Mouse (Mus musculus): ENCODE data around the gene Bcl2a1b. TPM values are rescaled to one million over a fixed set of nuclear protein-coding genes. Genes with fewer than 3 reads are reported as not detected.
"Not testable (repeated sequence)": the region's sequence is repeated elsewhere in the genome, so short reads cannot be mapped to it uniquely, and the experiment has no call there.

Bcl2a1b gene
- 0.32 and 0.80 TPM in 2 replicates for total RNA-seq (2012; rRNA removed)

DNA sequence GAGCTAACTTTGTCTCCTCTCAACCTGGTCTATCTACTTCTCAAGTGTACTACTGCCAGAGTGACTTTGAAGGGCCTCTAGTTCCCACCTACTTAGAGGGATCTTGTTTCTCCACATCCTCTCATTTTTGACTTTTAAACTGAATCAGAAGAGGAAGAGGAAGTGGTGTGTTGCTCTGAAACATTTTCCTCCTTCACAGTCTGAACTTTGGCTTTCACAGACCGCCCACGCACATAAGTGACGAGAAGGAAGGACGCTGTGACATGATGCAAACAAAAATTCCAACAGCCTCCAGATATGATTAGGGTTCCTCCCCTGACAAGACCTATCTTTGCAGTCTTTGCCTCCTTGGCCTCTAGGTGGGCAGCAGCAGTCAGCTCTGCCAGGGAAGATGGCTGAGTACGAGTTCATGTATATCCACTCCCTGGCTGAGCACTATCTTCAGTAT lies at the start of gene Bcl2a1b, which contains the start of gene Gm29094:
Bcl2a1b (plus strand) TSS at position 241 of the 448 bp plus-strand sequence.
Gm29094 (plus strand) TSS at position 411 of the 448 bp plus-strand sequence.
- H3K9me3 ChIP-seq (ENCODE audit: control insufficient read depth, insufficient read depth, low read depth, low read length); H3K4me1 ChIP-seq (ENCODE audit: control insufficient read depth in 2 of 2, insufficient read depth in 2 of 2, low read length in 2 of 2, poor library complexity in 1 of 2); DNase-seq (ENCODE audit: low read depth, low spot score); H3K4me3 ChIP-seq (ENCODE audit: insufficient read depth in 1 of 2, low read depth in 1 of 2, low read length in 2 of 2, poor library complexity in 1 of 2, severe bottlenecking in 1 of 2); H3K27ac ChIP-seq (ENCODE audit: insufficient read depth, low read depth, low read length, poor library complexity, severe bottlenecking); in situ Hi-C loops (cut with MboI; ENCODE audit: low sequenced_read_pairs in 2 of 2, unreplicated experiment in 2 of 2); H3K36me3 ChIP-seq (ENCODE audit: control insufficient read depth, insufficient read depth, low read length, poor library complexity, severe bottlenecking); H3K9ac ChIP-seq (ENCODE audit: insufficient read depth, low read depth, low read length, poor library complexity, severe bottlenecking): not testable (repeated sequence)

DNA sequence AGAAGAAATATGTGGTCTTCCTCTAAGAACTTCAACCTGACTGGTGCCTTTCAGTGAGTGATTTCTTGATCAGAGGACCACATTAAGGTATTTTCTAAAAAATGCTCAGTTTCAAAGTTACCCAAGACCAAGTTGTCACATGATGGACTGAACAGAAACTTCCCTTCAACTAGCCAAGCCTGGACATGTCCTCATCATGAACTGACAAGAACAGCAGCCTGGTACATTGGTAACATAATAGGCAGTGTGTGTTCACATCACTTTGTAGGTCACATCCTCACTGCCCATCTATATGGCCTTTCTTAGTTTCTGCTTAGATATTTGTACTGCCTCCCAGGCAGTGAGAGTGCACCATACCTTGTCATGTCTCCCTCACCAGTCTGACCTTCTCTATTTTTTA lies 26.5 kb upstream of the Bcl2a1b start:
- H3K27ac ChIP-seq (ENCODE audit: insufficient read depth, low read depth, low read length, poor library complexity, severe bottlenecking); H3K36me3 ChIP-seq (ENCODE audit: control insufficient read depth, insufficient read depth, low read length, poor library complexity, severe bottlenecking); in situ Hi-C loops (cut with MboI; ENCODE audit: low sequenced_read_pairs in 2 of 2, unreplicated experiment in 2 of 2): not testable (repeated sequence)

DNA sequence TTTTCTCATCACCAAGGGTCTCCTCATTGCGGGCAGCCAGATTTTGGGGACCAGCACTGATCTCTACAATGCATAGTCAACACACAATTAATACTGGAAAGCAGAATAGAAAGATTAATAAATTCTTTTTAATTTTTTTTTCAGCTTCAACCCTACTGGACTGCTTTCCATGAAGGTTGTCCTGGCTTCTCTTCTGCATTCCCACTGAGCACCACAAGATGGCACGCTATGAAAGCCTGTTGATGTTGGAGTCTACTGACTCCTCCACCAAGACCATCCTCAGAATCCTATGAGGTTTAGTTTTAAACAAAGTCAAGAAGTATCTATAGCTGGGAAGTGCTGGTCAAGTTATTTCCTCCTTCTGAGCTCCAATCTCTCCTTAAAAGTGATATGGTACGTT lies 20.2 kb upstream of the Bcl2a1b start:
- H3K27ac ChIP-seq (ENCODE audit: insufficient read depth, low read depth, low read length, poor library complexity, severe bottlenecking); H3K4me1 ChIP-seq (ENCODE audit: control insufficient read depth in 2 of 2, insufficient read depth in 2 of 2, low read length in 2 of 2, poor library complexity in 1 of 2); H3K9me3 ChIP-seq (ENCODE audit: control insufficient read depth, insufficient read depth, low read depth, low read length); in situ Hi-C loops (cut with MboI; ENCODE audit: low sequenced_read_pairs in 2 of 2, unreplicated experiment in 2 of 2); DNase-seq (ENCODE audit: low read depth, low spot score); H3K36me3 ChIP-seq (ENCODE audit: control insufficient read depth, insufficient read depth, low read length, poor library complexity, severe bottlenecking); H3K9ac ChIP-seq (ENCODE audit: insufficient read depth, low read depth, low read length, poor library complexity, severe bottlenecking); H3K4me3 ChIP-seq (ENCODE audit: insufficient read depth in 1 of 2, low read depth in 1 of 2, low read length in 2 of 2, poor library complexity in 1 of 2, severe bottlenecking in 1 of 2): not testable (repeated sequence)

More for the DNA sequence above, 26.5 kb upstream of the Bcl2a1b start:
- not testable (repeated sequence) for DNase-seq (ENCODE audit: low read depth, low spot score); H3K9me3 ChIP-seq (ENCODE audit: control insufficient read depth, insufficient read depth, low read depth, low read length); H3K4me3 ChIP-seq (ENCODE audit: insufficient read depth in 1 of 2, low read depth in 1 of 2, low read length in 2 of 2, poor library complexity in 1 of 2, severe bottlenecking in 1 of 2); H3K9ac ChIP-seq (ENCODE audit: insufficient read depth, low read depth, low read length, poor library complexity, severe bottlenecking); H3K4me1 ChIP-seq (ENCODE audit: control insufficient read depth in 2 of 2, insufficient read depth in 2 of 2, low read length in 2 of 2, poor library complexity in 1 of 2)

- H3K4me1 ChIP-seq (ENCODE audit: control insufficient read depth in 2 of 2, insufficient read depth in 2 of 2, low read length in 2 of 2, poor library complexity in 1 of 2); H3K9me3 ChIP-seq (ENCODE audit: control insufficient read depth, insufficient read depth, low read depth, low read length); H3K36me3 ChIP-seq (ENCODE audit: control insufficient read depth, insufficient read depth, low read length, poor library complexity, severe bottlenecking); H3K9ac ChIP-seq (ENCODE audit: insufficient read depth, low read depth, low read length, poor library complexity, severe bottlenecking); H3K27ac ChIP-seq (ENCODE audit: insufficient read depth, low read depth, low read length, poor library complexity, severe bottlenecking); H3K4me3 ChIP-seq (ENCODE audit: insufficient read depth in 1 of 2, low read depth in 1 of 2, low read length in 2 of 2, poor library complexity in 1 of 2, severe bottlenecking in 1 of 2); in situ Hi-C loops (cut with MboI; ENCODE audit: low sequenced_read_pairs in 2 of 2, unreplicated experiment in 2 of 2); DNase-seq (ENCODE audit: low read depth, low spot score): not testable (repeated sequence)
Observed at GRCm38 (mm10) chr9:89179469-89179868, 19.5 kb upstream of the Bcl2a1b start.

DNA sequence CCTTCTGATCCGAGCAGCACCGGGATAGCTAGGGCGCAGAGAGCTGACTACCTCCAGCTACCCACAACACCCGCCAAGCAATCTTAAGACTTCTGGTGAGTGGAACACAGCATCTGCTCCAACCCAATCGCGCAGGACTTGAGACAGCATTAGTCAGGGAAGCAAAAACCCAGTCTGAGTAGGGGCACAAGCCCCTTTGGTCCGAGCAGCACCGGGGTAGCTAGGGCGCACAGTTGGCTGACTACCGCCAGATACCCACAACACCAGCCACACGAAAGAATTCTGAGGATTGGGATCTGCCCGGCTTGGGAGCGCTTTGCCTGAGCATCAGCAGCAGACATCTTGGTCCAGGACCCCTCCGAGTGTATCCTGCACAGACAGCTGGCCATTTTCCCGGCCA lies 12.0 kb upstream of the Bcl2a1b start:
- H3K9me3 ChIP-seq (ENCODE audit: control insufficient read depth, insufficient read depth, low read depth, low read length); in situ Hi-C loops (cut with MboI; ENCODE audit: low sequenced_read_pairs in 2 of 2, unreplicated experiment in 2 of 2); DNase-seq (ENCODE audit: low read depth, low spot score); H3K4me1 ChIP-seq (ENCODE audit: control insufficient read depth in 2 of 2, insufficient read depth in 2 of 2, low read length in 2 of 2, poor library complexity in 1 of 2); H3K36me3 ChIP-seq (ENCODE audit: control insufficient read depth, insufficient read depth, low read length, poor library complexity, severe bottlenecking): not testable (repeated sequence)
- Histone ChIP-seq H3K27ac (ENCODE audit: insufficient read depth, low read depth, low read length, poor library complexity, severe bottlenecking) (0 out of 2 replicates have a peak overlapping the region, but pooled peaks have one; percentile 28), H3K9ac (ENCODE audit: insufficient read depth, low read depth, low read length, poor library complexity, severe bottlenecking) (0 out of 2 replicates have a peak overlapping the region, but pooled peaks have one; percentile 57), H3K4me3 (ENCODE audit: insufficient read depth in 1 of 2, low read depth in 1 of 2, low read length in 2 of 2, poor library complexity in 1 of 2, severe bottlenecking in 1 of 2) (peak overlapping the region; percentile 37 to 61)

DNA sequence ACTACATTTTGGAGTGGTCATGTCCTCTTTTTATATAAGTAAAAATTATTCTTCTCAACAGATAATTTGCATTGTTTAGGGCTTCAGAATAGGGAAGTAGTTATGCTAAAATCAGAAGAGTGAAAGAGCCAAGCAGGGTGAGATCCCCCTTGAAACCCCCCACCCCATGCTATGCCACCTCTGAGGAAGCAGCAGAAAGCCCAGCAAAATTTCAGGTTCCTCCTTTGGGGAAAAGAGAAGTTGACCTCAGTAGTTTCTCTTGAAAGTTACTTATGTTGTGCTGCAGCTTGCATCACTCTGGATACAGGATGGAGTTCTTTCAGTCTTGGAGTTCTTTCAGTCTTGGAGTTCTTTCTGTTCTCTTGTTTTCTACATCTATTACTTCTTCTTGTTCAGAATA lies 3.5 kb upstream of the Bcl2a1b start:
- DNase-seq (ENCODE audit: low read depth, low spot score); H3K4me3 ChIP-seq (ENCODE audit: insufficient read depth in 1 of 2, low read depth in 1 of 2, low read length in 2 of 2, poor library complexity in 1 of 2, severe bottlenecking in 1 of 2); H3K4me1 ChIP-seq (ENCODE audit: control insufficient read depth in 2 of 2, insufficient read depth in 2 of 2, low read length in 2 of 2, poor library complexity in 1 of 2); H3K9me3 ChIP-seq (ENCODE audit: control insufficient read depth, insufficient read depth, low read depth, low read length); H3K27ac ChIP-seq (ENCODE audit: insufficient read depth, low read depth, low read length, poor library complexity, severe bottlenecking); H3K36me3 ChIP-seq (ENCODE audit: control insufficient read depth, insufficient read depth, low read length, poor library complexity, severe bottlenecking); in situ Hi-C loops (cut with MboI; ENCODE audit: low sequenced_read_pairs in 2 of 2, unreplicated experiment in 2 of 2); H3K9ac ChIP-seq (ENCODE audit: insufficient read depth, low read depth, low read length, poor library complexity, severe bottlenecking): not testable (repeated sequence)

DNA sequence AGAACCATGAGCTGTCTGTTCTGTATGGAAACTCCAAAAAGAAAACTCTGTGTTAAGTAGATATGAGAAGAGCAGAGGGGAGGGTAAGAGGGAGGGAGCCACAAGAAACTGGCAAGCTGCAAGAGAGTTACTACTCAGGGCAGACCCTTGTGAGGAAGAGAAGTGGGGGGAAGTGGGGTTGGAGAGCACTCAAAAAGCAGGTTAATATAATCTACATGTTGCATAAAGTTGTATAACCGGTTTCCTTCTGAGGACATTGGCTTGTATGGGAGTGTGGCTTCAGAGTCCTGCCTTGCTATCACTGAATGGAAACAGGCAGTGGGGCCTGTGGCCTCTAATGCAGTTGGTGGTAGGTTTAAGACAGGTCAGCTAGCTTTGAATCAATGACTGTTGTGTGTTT lies 1.5 kb upstream of the Bcl2a1b start:
- H3K36me3 ChIP-seq (ENCODE audit: control insufficient read depth, insufficient read depth, low read length, poor library complexity, severe bottlenecking); H3K9ac ChIP-seq (ENCODE audit: insufficient read depth, low read depth, low read length, poor library complexity, severe bottlenecking); DNase-seq (ENCODE audit: low read depth, low spot score); H3K4me1 ChIP-seq (ENCODE audit: control insufficient read depth in 2 of 2, insufficient read depth in 2 of 2, low read length in 2 of 2, poor library complexity in 1 of 2); H3K9me3 ChIP-seq (ENCODE audit: control insufficient read depth, insufficient read depth, low read depth, low read length); in situ Hi-C loops (cut with MboI; ENCODE audit: low sequenced_read_pairs in 2 of 2, unreplicated experiment in 2 of 2); H3K27ac ChIP-seq (ENCODE audit: insufficient read depth, low read depth, low read length, poor library complexity, severe bottlenecking); H3K4me3 ChIP-seq (ENCODE audit: insufficient read depth in 1 of 2, low read depth in 1 of 2, low read length in 2 of 2, poor library complexity in 1 of 2, severe bottlenecking in 1 of 2): not testable (repeated sequence)

DNA sequence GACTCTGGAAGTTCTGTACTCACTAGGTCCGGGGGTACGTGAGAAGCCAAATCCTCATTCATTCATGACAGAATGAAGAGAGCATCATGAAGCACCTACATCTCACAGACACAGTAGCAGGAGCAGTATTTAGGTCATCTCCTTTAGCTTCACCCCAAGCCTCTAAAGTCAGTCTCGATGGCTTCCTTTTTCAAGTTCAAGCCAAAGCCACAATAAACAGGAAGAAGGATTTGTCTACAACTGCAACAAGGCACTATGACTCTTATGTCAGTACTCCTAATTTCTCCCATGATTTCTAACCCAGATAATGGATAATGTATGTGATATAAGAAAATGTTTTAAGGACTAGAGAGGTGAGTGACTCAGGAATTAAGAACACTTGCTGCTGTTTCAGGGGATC lies 660 bp upstream of the Bcl2a1b start:
- DNase-seq (ENCODE audit: low read depth, low spot score); H3K27ac ChIP-seq (ENCODE audit: insufficient read depth, low read depth, low read length, poor library complexity, severe bottlenecking); H3K4me3 ChIP-seq (ENCODE audit: insufficient read depth in 1 of 2, low read depth in 1 of 2, low read length in 2 of 2, poor library complexity in 1 of 2, severe bottlenecking in 1 of 2); in situ Hi-C loops (cut with MboI; ENCODE audit: low sequenced_read_pairs in 2 of 2, unreplicated experiment in 2 of 2); H3K36me3 ChIP-seq (ENCODE audit: control insufficient read depth, insufficient read depth, low read length, poor library complexity, severe bottlenecking); H3K9me3 ChIP-seq (ENCODE audit: control insufficient read depth, insufficient read depth, low read depth, low read length); H3K9ac ChIP-seq (ENCODE audit: insufficient read depth, low read depth, low read length, poor library complexity, severe bottlenecking); H3K4me1 ChIP-seq (ENCODE audit: control insufficient read depth in 2 of 2, insufficient read depth in 2 of 2, low read length in 2 of 2, poor library complexity in 1 of 2): not testable (repeated sequence)

All from ES-E14 (cell line).